Mouse (Mus musculus) testis, postnatal 14 days (tissue): ENCODE measurements around the gene BC080695.
"Not testable (repeated sequence)": the region's sequence is repeated elsewhere in the genome, so short reads cannot be mapped to it uniquely, and the experiment has no call there.

Source experiments
- DNase-seq: peaks from one replicate; pipeline ENCODE4 v3.0.0; 2021; ENCODE audit warnings: low spot score

BC080695 gene

GRCm38 (mm10) chr4:143551400-143551799 lies at the start of gene BC080695, which contains the start of gene Gm13057:
Gene BC080695 (plus strand): TSS chr4:143551700.
Gene Gm13057 (plus strand): TSS chr4:143551709.
- DNase-seq = not testable (repeated sequence)

GRCm38 (mm10) chr4:143511043-143511442 lies 40.5 kb upstream of the BC080695 start, which contains the start of gene Gm13043:
Gene Gm13043 (plus strand): TSS chr4:143511343.
- no peak for DNase-seq

GRCm38 (mm10) chr4:143535654-143536053 lies 15.8 kb upstream of the BC080695 start, which contains the start of gene Gm13040:
Gene Gm13040 (plus strand): TSS chr4:143535954.
- not testable (repeated sequence) for DNase-seq

GRCm38 (mm10) chr4:143611927-143612326 lies 60.4 kb downstream of the BC080695 start:
- DNase-seq = not testable (repeated sequence)

- not testable (repeated sequence) for DNase-seq
These were observed 63.2 kb downstream of the BC080695 start, which contains the start of gene Gm13083 for GRCm38 (mm10) chr4:143614703-143615102. Gene Gm13083 (plus strand): TSS chr4:143615003.

- DNase-seq = not testable (repeated sequence)
These were observed 66.6 kb downstream of the BC080695 start for GRCm38 (mm10) chr4:143618101-143618500.
